Mouse (Mus musculus): Measurements from ENCODE around the gene Vmn2r3.
A peak's percentile ranks its signal among the peaks of the same experiment; 100 is the strongest.
"Not testable (repeated sequence)": the region's sequence is repeated elsewhere in the genome, so short reads cannot be mapped to it uniquely, and the experiment has no call there.

Vmn2r3 gene

DNA sequence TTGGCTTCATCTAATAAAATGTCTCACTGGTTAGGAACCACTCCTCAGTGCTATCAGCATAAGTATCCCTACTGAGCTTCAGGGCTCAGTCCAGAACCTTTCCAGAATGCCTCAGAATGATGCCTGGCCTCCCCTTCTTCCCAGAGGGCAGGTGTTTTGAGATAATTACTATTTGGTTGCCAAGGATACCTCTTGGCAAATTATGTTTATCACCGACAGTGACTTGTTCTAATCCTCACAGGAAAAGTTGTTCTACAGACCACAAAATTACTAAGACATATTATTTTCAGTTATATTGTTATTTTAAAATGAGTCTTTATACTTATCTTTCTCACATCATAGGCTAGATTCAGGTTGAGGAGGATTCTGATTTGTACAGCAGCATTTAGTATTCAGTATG is at the start of gene Vmn2r3:
Gene Vmn2r3 (minus strand): TSS at position 101 of the 400 bp plus-strand sequence.
- DNase-seq = no peak

GRCm38 (mm10) chr3:64332548-64332947 is 43.0 kb upstream of the Vmn2r3 start:
- no peak for DNase-seq

- no peak for DNase-seq
Observed at GRCm38 (mm10) chr3:64321824-64322223, 32.3 kb upstream of the Vmn2r3 start.

DNA sequence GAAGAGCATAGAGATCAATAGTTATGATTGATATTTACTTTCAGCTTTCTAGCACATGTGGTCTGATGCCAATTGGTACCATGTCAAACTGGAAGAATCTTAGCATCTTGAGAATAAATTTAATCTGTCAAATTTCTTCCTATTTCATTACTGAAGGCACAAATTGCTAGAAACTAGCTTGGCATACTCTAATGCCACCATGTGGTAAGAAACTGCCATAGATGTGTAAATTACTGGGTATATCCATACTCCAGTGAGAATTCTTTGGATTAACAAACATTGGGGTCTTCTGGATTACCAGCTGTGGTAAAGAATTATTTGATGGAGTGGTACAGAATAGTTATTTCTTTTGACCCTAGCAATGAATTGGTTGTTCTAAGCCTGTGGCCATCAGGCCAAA is 17.3 kb upstream of the Vmn2r3 start:
- DNase-seq = no peak

- no peak for DNase-seq
Observed at GRCm38 (mm10) chr3:64265762-64266112, 23.8 kb downstream of the Vmn2r3 start.

- DNase-seq = not testable (repeated sequence)
Observed at GRCm38 (mm10) chr3:64265056-64265761, 24.3 kb downstream of the Vmn2r3 start.

DNA sequence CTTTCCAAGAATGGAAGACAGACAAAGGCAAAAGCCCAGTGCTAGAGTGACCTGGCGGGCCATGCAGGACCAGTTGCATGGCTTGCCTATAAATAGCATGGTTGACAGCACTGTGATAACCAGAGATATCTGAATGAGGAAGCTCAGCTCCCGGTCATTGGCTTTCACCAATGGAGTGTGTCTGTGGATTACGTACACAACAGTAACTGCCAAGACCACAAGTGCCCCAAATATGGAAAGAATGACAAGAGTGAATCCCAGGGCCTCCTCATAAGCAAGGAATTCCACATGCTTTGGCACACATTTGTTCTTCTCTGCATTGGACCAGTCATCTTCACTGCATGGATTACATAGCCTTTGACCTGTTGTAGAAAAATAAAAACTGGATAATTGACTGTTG is 29.9 kb downstream of the Vmn2r3 start:
- no peak for DNase-seq

- no peak for DNase-seq
Observed at GRCm38 (mm10) chr3:64251646-64252045, 37.9 kb downstream of the Vmn2r3 start.

DNA sequence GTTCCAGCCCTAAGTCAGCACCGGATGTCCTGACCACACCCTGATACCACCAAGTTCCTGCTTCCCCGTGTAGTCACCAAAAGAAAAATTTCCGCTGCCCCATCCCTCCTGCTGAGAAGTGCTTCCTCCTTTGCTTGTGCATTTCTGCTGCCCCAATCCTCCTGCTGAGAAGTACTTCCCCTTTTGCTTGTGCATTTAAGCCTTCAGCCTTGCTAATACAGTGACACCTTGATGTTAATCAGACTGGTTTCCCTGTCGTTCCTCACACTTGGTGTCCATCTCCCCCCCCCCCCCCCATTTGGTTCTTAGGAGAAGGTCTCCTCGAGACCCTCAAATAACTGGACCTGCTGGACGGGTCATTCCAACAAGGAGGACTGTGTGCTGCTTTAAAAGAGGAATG is 39.0 kb downstream of the Vmn2r3 start:
- not testable (repeated sequence) for DNase-seq

DNA sequence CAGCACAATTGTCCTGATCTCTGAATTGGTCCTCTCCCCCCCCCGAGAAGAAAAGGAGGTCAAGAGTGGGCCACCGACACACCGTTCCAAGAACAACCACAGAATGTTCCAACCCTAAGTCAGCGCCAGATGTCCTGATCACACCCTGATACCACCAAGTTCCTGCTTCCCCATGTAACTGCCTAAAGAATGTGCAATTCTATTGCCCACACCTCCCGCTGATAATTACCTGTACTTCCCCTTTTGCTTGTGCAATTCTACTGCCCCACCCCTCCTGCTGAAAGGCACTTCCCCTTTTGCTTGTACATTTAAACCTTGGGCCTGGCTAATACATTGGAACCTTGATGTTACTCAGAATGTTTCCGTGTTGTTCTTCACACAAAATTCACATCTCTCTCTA is 54.0 kb downstream of the Vmn2r3 start:
- not testable (repeated sequence) for DNase-seq

GRCm38 (mm10) chr3:64233655-64234054 is 55.9 kb downstream of the Vmn2r3 start:
- not testable (repeated sequence) for DNase-seq

DNA sequence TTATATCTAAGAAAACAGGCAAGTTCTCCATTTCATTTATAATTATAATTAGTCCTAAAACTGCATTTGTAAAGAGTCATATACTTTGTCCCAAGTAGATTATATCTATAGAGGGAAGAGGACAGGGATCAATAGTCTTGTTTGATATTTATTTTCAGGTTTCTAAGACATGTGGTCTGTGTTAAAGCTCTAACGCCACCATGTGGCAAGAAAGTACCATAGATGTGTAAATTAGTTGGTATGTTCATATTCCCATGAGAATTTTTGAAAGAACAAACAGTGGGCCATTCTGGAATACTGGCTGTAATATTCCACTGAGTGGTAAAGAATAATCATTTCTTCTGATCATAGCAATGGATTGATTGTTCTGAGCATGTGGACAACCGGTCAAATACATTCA is 62.3 kb downstream of the Vmn2r3 start:
- DNase-seq = peak; percentile 17
